Mouse (Mus musculus): Measurements from ENCODE around the gene Slc5a10.
A peak's percentile ranks its signal among the peaks of the same experiment; 100 is the strongest.

Slc5a10 gene

GRCm38 (mm10) chr11:61702494-61702893 is 18.1 kb downstream of the Slc5a10 start:
- no peak for DNase-seq

GRCm38 (mm10) chr11:61701696-61702095 is 18.9 kb downstream of the Slc5a10 start:
- peak; percentile 71 to 91 for DNase-seq

- peak; percentile 89 to 94 for DNase-seq
Measured at GRCm38 (mm10) chr11:61699933-61700332, 20.7 kb downstream of the Slc5a10 start.

- DNase-seq: no peak
Measured at GRCm38 (mm10) chr11:61699460-61699859, 21.2 kb downstream of the Slc5a10 start.

GRCm38 (mm10) chr11:61698852-61699251 is 21.8 kb downstream of the Slc5a10 start:
- no peak for DNase-seq

- no peak for DNase-seq
Measured at GRCm38 (mm10) chr11:61692996-61693395, 27.6 kb downstream of the Slc5a10 start.

- DNase-seq: no peak
Measured at GRCm38 (mm10) chr11:61687595-61687994, 33.0 kb downstream of the Slc5a10 start.

GRCm38 (mm10) chr11:61686906-61687453 is 33.6 kb downstream of the Slc5a10 start:
- DNase-seq: no peak

GRCm38 (mm10) chr11:61686141-61686540 is 34.5 kb downstream of the Slc5a10 start:
- no peak for DNase-seq

- DNase-seq: no peak
Measured at GRCm38 (mm10) chr11:61685119-61685725, 35.4 kb downstream of the Slc5a10 start.

- DNase-seq: peak; percentile 85 to 90
Measured at GRCm38 (mm10) chr11:61683907-61684731, 36.5 kb downstream of the Slc5a10 start, which contains the start of gene Fam83g. Fam83g (plus strand) TSS chr11:61684091.

GRCm38 (mm10) chr11:61679091-61679866 is 41.3 kb downstream of the Slc5a10 start:
- no peak for DNase-seq

GRCm38 (mm10) chr11:61677709-61678108 is 42.9 kb downstream of the Slc5a10 start:
- no peak for DNase-seq

GRCm38 (mm10) chr11:61676216-61676854 is 44.3 kb downstream of the Slc5a10 start:
- no peak for DNase-seq

GRCm38 (mm10) chr11:61675332-61675731 is 45.3 kb downstream of the Slc5a10 start:
- DNase-seq: no peak

GRCm38 (mm10) chr11:61674839-61675159 is 45.8 kb downstream of the Slc5a10 start:
- DNase-seq: no peak

- no peak for DNase-seq
Measured at GRCm38 (mm10) chr11:61674151-61674838, 46.3 kb downstream of the Slc5a10 start.

- DNase-seq: peak; percentile 76 to 79
Measured at GRCm38 (mm10) chr11:61673686-61674085, 46.9 kb downstream of the Slc5a10 start.

GRCm38 (mm10) chr11:61671781-61672383 is 48.7 kb downstream of the Slc5a10 start:
- no peak for DNase-seq

- DNase-seq: no peak
Measured at GRCm38 (mm10) chr11:61669492-61670490, 50.8 kb downstream of the Slc5a10 start.

All from kidney, postnatal 25 days (tissue).